Mouse (Mus musculus) layer of hippocampus, adult 11-12 months (tissue): ENCODE results near the gene Dnah11.

Experiments used
- DNase-seq: peaks from one replicate; pipeline ENCODE4 v3.0.0; 2022; ENCODE audit warnings: low spot score

Dnah11 gene

DNA sequence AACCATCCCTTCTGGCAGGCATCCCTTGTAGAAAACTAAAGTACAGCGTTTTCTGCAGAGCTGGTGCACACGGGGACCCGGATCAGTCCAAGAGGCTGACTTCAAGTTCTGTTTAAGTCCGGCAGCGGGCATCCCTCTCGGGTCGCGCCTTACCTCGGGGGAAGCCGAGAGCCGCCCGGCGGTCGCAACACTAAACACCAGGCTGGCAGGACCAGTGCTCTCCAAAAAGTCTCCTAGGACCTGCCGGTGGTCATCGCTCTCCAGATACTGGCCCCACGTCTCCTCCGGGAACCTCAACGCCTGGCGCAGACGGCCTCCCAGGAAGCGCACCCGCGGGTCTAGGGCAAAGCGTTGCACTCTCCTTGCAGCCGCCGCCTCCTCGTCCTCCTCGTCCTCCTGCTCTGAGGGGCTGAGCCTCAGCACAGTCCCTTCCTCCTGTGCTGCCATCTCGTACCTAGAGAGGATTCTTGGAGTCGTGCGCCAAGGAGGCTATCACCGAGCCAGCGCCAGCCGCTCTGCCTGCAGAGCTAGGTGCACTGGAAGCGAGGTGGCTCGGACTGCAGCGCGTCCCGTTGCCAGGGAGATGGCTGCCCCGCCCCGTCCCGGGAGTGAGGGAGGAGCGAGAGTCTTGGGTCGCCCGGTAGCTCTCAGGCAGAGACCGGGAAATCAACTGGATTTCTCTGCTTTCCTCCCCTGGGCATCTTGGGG is at the start of gene Dnah11:
Gene Dnah11, minus strand, starts transcription at position 658 of the 708 bp plus-strand sequence.
- DNase-seq = peak; percentile 5

- DNase-seq = no peak
Observed at GRCm38 (mm10) chr12:118221182-118221581, 22.3 kb upstream of the Dnah11 start.

DNA sequence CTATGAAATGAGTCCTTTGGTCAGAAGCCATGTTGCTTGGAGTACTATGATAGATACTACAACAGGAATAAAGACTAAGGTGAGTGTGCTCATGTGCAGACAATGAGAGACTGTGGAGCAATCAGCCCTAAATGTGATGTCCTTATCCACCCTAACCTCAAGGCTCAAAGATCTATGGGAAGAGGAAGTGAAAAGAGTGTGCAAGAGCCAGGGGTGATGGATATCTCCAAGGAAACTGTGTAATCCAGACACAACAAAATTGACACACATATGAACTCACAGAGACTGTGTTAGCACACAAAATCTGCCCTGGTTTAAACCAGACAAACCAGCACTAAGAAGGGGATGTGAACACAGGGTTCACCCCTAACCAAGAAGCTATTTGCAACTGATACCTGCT is 21.2 kb upstream of the Dnah11 start:
- no peak for DNase-seq

DNA sequence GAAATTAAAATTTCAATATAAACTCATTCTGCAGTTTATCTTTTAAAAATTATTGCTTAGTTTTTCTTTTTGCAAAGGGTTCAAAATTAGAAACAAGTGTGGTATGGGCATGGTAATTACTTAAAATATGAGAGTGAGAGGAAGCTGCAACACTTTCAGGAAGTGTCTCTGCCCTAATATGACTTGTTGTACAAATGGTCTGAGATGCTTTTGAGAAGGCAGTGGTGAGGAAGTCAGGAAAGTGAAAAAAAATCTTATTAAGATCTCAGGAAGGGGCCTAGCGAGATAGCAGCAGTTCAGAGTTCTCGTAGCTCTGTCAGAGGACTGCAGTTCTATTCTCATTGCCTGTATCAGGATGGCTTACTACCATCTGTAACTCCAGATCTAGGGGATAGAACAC is 13.3 kb upstream of the Dnah11 start:
- no peak for DNase-seq

GRCm38 (mm10) chr12:118196583-118196982 is 2.3 kb downstream of the Dnah11 start:
- DNase-seq = no peak

GRCm38 (mm10) chr12:118189535-118189934 is 9.3 kb downstream of the Dnah11 start:
- DNase-seq = no peak

DNA sequence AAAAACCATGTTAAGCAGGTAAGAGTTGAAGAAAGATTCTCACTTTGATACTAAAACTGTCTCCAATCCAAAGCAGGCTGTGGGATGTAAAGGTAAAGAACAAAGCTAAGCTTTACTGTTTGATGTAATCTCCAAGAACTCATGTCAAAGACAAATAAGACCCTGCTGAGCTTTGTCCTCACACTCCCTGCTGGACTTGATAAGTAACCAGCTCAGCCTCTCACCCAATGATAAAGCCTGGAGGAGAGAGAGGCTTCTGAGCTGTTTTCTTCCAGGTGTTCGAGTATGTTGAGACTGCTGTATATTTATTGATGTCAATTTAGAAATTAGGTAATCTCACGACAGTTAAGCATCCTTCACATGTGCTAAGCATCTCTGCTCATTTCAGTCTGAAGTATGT is 11.2 kb downstream of the Dnah11 start:
- no peak for DNase-seq

DNA sequence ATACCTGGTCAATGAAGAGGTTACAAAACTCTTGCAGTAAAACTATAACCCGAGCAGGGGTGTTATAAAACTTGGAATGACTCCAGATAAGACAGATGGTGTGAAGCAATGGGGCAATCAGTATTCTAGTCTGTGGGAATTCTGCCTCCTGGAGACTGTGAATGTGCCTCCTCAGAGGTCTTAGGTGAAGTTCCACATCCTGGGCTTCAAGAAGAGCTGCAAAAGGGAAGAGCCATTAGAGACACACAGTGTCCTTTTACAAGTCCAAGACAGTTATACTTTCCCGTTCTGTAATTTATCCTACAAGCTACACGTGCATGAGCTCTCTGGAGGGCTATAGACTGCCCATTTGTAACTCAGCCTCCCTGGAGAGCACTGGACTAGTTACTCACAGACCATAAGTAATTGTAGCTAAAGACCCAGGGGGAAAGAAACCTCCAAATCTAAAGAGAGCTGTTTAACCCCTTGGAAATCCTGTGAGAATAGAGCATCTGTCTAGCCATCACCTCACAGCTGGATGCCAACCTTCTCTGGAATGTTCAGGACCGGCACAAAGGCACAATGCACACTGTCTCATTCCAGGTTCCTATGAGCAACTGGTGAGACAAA is 11.9 kb downstream of the Dnah11 start:
- DNase-seq = no peak

GRCm38 (mm10) chr12:118186120-118186880 is 12.5 kb downstream of the Dnah11 start:
- DNase-seq = no peak

- DNase-seq = no peak
Observed at GRCm38 (mm10) chr12:118184731-118185130, 14.1 kb downstream of the Dnah11 start.

GRCm38 (mm10) chr12:118177756-118178155 is 21.1 kb downstream of the Dnah11 start:
- no peak for DNase-seq

DNA sequence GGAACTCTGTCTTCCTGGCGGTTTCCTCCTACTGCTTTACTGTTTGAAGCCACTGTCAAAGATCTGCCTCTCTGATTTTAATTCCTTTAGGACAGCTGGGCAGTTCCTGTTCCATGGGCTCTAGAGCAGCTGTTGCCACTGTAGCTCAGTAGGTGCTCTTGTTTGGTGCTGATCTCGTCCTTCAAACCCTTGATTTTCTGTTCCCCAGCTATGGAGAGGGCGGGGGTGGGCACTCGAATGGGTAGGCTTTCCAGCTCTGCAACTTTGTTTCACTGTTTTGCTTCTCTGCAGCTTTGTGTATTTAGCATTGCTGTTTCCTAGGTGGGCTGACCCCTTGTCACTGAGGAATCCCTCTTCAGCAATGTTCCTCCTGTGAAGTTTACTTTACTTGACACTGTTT is 34.1 kb downstream of the Dnah11 start:
- DNase-seq = no peak

DNA sequence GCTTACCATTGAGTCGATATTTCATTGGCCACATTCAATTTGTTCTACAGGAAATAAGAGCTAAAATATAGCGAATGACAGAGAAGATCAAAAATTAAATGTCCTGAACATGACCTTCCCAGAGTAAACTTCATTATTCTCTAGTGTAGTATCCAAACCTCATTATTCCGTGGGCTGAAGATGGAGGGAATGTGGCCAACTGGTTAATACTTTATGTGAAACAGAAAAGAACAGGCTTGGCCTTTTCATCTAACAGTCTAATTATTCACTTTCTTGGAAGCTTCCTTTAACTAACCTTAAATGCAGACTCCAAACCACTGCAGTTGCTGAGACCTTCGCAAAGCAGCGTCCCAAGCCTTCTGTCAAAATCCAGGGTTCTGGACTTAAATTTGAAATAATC is 41.9 kb downstream of the Dnah11 start:
- DNase-seq = no peak

DNA sequence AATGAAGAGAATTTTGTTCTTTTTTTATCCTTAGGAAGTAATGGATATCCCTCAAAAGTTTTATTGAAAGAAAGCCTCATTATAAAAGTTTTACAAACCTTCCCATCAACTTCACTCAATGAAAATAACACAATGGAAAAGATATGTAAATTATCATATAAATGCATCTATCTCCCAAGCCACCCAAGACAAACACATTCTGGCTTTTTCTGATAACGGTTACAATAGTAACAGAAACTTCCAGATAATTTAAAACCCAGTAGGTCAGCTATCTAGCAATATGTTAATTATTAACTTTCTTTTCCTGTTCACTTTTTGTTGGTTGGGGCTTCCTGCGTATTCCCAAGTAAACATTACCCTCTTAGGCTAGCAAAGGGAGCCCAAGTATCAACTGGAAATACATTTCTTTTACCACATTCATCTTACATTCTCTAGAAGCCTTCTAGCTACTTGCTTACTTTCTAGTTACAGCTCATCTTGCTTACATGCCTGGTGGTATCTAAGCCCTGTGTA is 51.3 kb downstream of the Dnah11 start:
- DNase-seq = no peak

GRCm38 (mm10) chr12:118128116-118128515 is 70.7 kb downstream of the Dnah11 start:
- DNase-seq = no peak

GRCm38 (mm10) chr12:118119668-118120067 is 79.2 kb downstream of the Dnah11 start:
- no peak for DNase-seq

- DNase-seq = peak; percentile 48
Observed at GRCm38 (mm10) chr12:118112599-118112998, 86.2 kb downstream of the Dnah11 start.

DNA sequence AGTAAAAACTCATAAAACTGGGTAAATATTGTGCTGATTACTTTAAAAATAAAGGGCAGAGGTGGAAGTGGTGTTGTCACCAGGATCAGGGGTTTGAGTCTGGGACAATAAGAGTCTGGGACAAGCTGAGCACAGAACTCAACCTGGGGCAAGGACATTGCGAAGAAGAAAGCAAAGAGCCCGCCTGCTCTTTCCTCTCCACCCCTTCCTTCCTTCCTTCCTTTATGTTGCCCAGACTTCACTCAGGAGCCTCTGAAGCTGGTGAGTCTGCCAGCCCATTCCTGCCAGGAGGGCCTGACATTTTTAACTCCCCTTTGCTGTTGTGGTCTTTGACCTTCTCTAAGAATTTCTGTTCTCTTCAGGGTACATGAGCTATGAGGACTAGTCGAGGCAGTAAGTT is 86.9 kb downstream of the Dnah11 start:
- no peak for DNase-seq

GRCm38 (mm10) chr12:118107719-118108118 is 91.1 kb downstream of the Dnah11 start:
- DNase-seq = no peak

- DNase-seq = peak; percentile 38
Observed at GRCm38 (mm10) chr12:118104520-118104919, 94.3 kb downstream of the Dnah11 start.

DNA sequence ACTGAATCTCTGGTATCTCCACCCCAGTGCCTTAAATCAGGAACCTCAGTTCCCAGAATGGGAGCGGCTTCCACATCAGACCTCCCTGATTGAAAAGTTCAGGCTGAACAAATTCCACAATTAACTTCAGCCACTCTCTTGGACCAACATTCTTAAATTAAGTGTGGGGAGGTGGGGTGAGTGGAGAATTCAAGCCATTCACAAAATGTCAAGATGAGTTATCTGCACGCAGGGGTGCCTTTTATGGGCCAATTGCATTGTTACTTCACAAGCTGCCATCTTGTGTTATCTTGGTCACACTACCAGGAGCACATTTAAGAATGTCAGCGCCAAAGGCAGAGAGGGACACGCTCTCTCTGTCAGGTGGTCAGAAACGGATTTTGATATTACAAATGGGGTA is 99.1 kb downstream of the Dnah11 start:
- DNase-seq = no peak

DNA sequence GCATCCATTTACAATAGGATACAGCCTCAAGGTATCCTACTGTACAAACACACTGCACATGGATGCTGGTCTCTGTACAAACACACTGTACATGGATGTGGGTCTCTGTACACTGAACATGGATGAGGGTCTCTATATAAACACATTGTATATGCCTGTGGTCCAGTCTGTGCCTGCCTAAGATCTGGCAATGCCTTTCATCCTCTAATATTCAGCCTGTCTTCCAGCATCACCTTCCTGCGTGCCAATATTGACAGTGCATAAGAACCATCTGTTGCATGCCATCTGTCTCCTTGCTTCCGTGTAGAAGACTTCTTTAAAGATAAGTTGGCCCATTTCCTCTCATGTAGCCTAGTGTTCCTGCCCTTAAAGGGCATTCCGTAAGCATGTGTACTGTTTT is 100.6 kb downstream of the Dnah11 start:
- DNase-seq = peak; percentile 38

- no peak for DNase-seq
Observed at GRCm38 (mm10) chr12:118094946-118095345, 103.9 kb downstream of the Dnah11 start.
